Mouse (Mus musculus) intestine, embryonic 14.5 days (tissue): ENCODE results near the gene Mapt. TPM values are rescaled to one million over a fixed set of nuclear protein-coding genes. Genes with fewer than 3 reads are reported as not detected.
A peak's percentile ranks its signal among the peaks of the same experiment; 100 is the strongest.

Source experiments
- ATAC-seq: fragments of 200-750 bp; cut with Nextera tagmentation; replicated peaks from 2 replicates; pipeline ENCODE4 v1.8.0; 2017; ENCODE audit warnings: low read depth, moderate number of reproducible peaks, moderate TSS enrichment, moderate library complexity; ENCODE audit not compliant: low FRiP score, low TSS enrichment
- DNase-seq: peaks from one replicate; pipeline ENCODE4 v3.0.0-alpha.2; 2018; ENCODE audit warnings: low spot score
- H3K27ac ChIP-seq: fragments of 300-500 bp; sonication (generic); 2 replicates; pipeline ENCODE4 v1.5.1; 2014; ENCODE audit warnings: low read depth, mild to moderate bottlenecking, control low read depth
- H3K27me3 ChIP-seq: fragments of 300-500 bp; sonication (generic); replicated peaks from 2 replicates; pipeline ENCODE4 v1.6.1; 2014; ENCODE audit warnings: low read length, control low read depth; ENCODE audit not compliant: control insufficient read depth, insufficient read depth
- H3K36me3 ChIP-seq: fragments of 300-500 bp; sonication (generic); 2 replicates; pipeline ENCODE4 v1.6.1; 2014; ENCODE audit warnings: low read length, control low read depth; ENCODE audit not compliant: control insufficient read depth, insufficient read depth
- H3K4me1 ChIP-seq: fragments of 300-500 bp; sonication (generic); replicated peaks from 2 replicates; pipeline ENCODE4 v1.6.1; 2014; ENCODE audit warnings: low read length, control low read depth, mixed read lengths; ENCODE audit not compliant: control insufficient read depth, insufficient read depth
- H3K4me2 ChIP-seq: fragments of 300-500 bp; sonication (generic); 2 replicates; pipeline ENCODE4 v1.6.1; 2014; ENCODE audit warnings: low read length
- H3K4me3 ChIP-seq: fragments of 300-500 bp; sonication (generic); 2 replicates; pipeline ENCODE4 v1.5.1; 2014; ENCODE audit warnings: low read depth, low read length, control low read depth, mixed read lengths
- H3K9ac ChIP-seq: fragments of 300-500 bp; sonication (generic); 2 replicates; pipeline ENCODE4 v1.6.1; 2014; ENCODE audit warnings: mild to moderate bottlenecking, low read length
- H3K9me3 ChIP-seq: fragments of 300-500 bp; sonication (generic); 2 replicates; pipeline ENCODE4 v1.6.1; 2016; ENCODE audit warnings: low read length, control low read depth; ENCODE audit not compliant: control insufficient read depth
- WGBS: fragments of 180-500 bp; shearing (Covaris S2); extraction: QIAGEN DNeasy Blood & Tissue Kit; methylation state at CpG from one replicate; pipeline ENCODE4 v1.1.7; 2014; 5-methylcytosine and 5-hydroxymethylcytosine counted together
- polyA plus RNA-seq: library from polyadenylated mRNA; unstranded; fragments of >200 nt; fragmentation: Nextera tagmentation; extraction: Ambion mirVana; gene quantifications from 2 replicates; pipeline ENCODE4 v1.2.1, GENCODE M21; 2014

Mapt gene
- polyA plus RNA-seq, 1 experiment from 2014 or later = 16.8 TPM

DNA sequence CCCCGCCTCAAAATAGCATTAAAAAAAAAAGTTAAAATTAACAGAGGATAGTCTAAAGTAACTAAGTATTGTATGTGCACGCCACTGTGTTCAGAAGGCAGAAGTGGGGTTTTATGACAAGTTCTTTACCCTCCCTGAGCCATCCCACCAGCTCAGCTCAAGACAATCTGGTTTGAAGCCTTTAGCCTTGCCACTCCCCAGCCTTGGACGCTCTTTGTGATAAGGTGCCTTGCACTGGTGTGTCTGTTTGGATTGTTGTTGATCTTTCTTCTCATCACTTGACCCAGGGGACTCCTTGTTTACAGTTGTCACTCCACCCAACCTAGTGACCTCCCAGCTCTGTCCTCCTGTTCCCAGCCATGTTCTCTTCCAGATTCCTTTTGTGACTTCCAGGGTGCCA, 86.4 kb downstream of the Mapt start:
- Histone ChIP-seq H3K27ac (no peak overlapping the region), H3K9ac (no peak overlapping the region), H3K9me3 (no peaks in the 10 kb centered on the region), H3K4me1 (peaks cover 12% of the 10 kb centered on the region), H3K36me3 (no peaks in the 10 kb centered on the region), H3K27me3 (no peaks in the 10 kb centered on the region), H3K4me2 (no peak overlapping the region), H3K4me3 (no peak overlapping the region)
- ATAC-seq (no peak), DNase-seq (no peak)
- 70% methylated on average over 3 of the region's 3 CpGs for WGBS

- peak overlapping the region; percentile 42 for H3K9ac ChIP-seq
- H3K9me3 ChIP-seq = no peaks in the 10 kb centered on the region
- H3K36me3 ChIP-seq = no peaks in the 10 kb centered on the region
- H3K27ac ChIP-seq = peak overlapping the region; percentile 86
- no peaks in the 10 kb centered on the region for H3K27me3 ChIP-seq
- H3K4me2 ChIP-seq = peak overlapping the region; percentile 65
- H3K4me3 ChIP-seq = peak overlapping the region; percentile 36
- DNase-seq (peak; percentile 84), ATAC-seq (peak; percentile 76)
- H3K4me1 ChIP-seq = peaks cover 12% of the 10 kb centered on the region
- WGBS = 3% methylated on average over 24 of the region's 24 CpGs
Measured at GRCm38 (mm10) chr11:104318940-104319781, 88.0 kb downstream of the Mapt start.

- ATAC-seq (no peak), DNase-seq (no peak)
- H3K27ac ChIP-seq = no peak overlapping the region
- H3K9ac ChIP-seq = no peak overlapping the region
- peaks cover 12% of the 10 kb centered on the region for H3K4me1 ChIP-seq
- H3K4me3 ChIP-seq = no peak overlapping the region
- H3K9me3 ChIP-seq = no peaks in the 10 kb centered on the region
- WGBS = 31% methylated on average over 5 of the region's 5 CpGs
- H3K36me3 ChIP-seq = no peaks in the 10 kb centered on the region
- H3K4me2 ChIP-seq = no peak overlapping the region
- H3K27me3 ChIP-seq = no peaks in the 10 kb centered on the region
Measured at GRCm38 (mm10) chr11:104320511-104320910, 89.3 kb downstream of the Mapt start.

- Histone ChIP-seq H3K9me3 (no peaks in the 10 kb centered on the region), H3K4me1 (peaks cover 10% of the 10 kb centered on the region), H3K36me3 (no peaks in the 10 kb centered on the region), H3K4me3 (no peak overlapping the region), H3K27ac (no peak overlapping the region), H3K4me2 (no peak overlapping the region), H3K27me3 (no peaks in the 10 kb centered on the region), H3K9ac (no peak overlapping the region)
- WGBS = 44% methylated on average over 4 of the region's 4 CpGs
- DNase-seq (no peak), ATAC-seq (no peak)
Measured at GRCm38 (mm10) chr11:104322142-104322541, 91.0 kb downstream of the Mapt start.

DNA sequence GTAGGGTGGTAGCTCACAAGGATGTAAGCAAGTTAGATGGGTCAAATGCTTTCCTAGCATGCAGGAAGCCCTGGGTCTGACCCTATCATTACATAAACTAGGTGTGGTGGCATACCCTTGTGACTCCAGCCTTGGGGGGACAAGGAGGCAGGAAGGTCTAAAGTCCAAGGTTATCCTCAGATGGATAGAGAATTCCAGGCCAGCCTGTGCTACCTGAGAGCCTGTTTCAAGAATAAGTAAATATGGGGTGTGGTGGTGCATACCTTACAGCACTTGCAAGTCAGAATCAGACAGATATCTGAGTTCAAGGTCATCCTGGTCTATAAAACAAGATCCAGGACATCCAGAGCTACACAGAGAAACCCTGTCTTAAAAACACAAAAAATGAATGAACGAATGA, 96.3 kb downstream of the Mapt start:
- peaks cover 13% of the 10 kb centered on the region for H3K36me3 ChIP-seq
- no peaks in the 10 kb centered on the region for H3K4me1 ChIP-seq
- no peak overlapping the region for H3K4me3 ChIP-seq
- no peaks in the 10 kb centered on the region for H3K27me3 ChIP-seq
- no peak overlapping the region for H3K27ac ChIP-seq
- no peak for DNase-seq
- H3K9ac ChIP-seq = no peak overlapping the region
- no peak overlapping the region for H3K4me2 ChIP-seq
- ATAC-seq = no peak
- H3K9me3 ChIP-seq = no peaks in the 10 kb centered on the region
- 88% methylated on average over 1 of the region's 1 CpGs for WGBS

GRCm38 (mm10) chr11:104327946-104328345, 96.8 kb downstream of the Mapt start:
- Histone ChIP-seq H3K4me1 (no peaks in the 10 kb centered on the region), H3K9ac (no peak overlapping the region), H3K36me3 (peaks cover 18% of the 10 kb centered on the region), H3K27me3 (no peaks in the 10 kb centered on the region), H3K4me3 (no peak overlapping the region), H3K27ac (no peak overlapping the region), H3K4me2 (no peak overlapping the region), H3K9me3 (no peaks in the 10 kb centered on the region)
- DNase-seq (no peak), ATAC-seq (no peak)
- 89% methylated on average over 6 of the region's 6 CpGs for WGBS

DNA sequence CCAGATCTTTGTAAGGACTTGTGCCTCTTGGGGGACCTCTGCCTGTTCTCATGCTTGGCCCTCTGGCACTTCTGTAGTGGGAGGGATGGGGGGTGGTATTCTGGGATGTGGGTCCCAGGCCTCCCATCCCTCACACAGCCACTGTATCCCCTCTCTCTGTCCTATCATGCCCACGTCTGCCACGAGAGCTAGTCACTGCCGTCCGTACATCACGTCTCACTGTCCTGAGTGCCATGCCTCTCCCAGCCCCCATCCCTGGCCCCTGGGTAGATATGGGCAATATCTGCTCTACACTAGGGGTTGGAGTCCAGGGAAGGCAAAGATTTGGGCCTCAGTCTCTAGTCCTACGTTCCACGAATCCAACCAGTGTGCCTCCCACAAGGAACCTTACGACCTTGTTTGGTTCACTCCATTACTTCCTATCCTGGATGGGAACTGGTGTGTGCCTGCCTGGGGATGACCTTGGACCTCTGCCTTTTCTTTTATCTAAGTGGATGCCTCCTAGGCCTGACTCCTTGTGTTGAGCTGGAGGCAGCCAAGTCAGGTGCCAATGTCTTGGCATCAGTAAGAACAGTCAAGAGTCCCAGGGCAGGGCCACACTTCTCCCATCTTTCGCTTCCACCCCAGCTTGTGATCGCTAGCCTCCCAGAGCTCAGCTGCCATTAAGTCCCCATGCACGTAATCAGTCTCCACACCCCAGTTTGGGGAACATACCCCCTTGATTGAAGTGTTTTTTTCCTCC, 98.2 kb downstream of the Mapt start:
- H3K9ac ChIP-seq = no peak overlapping the region
- H3K9me3 ChIP-seq = no peaks in the 10 kb centered on the region
- no peak overlapping the region for H3K4me2 ChIP-seq
- no peaks in the 10 kb centered on the region for H3K27me3 ChIP-seq
- H3K4me1 ChIP-seq = no peaks in the 10 kb centered on the region
- ATAC-seq (no peak), DNase-seq (no peak)
- peaks cover 30% of the 10 kb centered on the region for H3K36me3 ChIP-seq
- no peak overlapping the region for H3K4me3 ChIP-seq
- 77% methylated on average over 11 of the region's 11 CpGs for WGBS
- no peak overlapping the region for H3K27ac ChIP-seq

DNA sequence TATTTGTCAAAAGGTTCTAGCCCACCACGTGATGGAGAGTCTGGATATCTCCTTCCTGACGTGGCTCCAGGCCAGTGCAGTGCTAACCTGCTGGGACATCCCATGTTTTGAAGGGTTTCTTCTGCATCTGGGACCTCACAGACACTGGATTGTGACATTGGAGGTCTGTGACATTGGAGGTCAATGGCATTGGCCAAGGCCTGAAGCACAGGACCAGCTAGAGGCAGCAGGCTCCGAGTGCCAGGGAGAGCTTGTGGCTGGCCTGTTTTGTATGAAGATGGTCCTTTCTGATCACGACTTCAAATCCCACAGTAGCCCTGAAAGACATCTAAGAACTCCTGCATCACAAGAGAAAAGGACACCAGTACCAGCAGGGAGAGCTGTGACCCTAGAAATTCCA, 99.0 kb downstream of the Mapt start:
- no peak overlapping the region for H3K4me3 ChIP-seq
- no peak overlapping the region for H3K4me2 ChIP-seq
- no peak overlapping the region for H3K27ac ChIP-seq
- H3K9me3 ChIP-seq = no peaks in the 10 kb centered on the region
- ATAC-seq (no peak), DNase-seq (no peak)
- no peaks in the 10 kb centered on the region for H3K4me1 ChIP-seq
- WGBS = 80% methylated on average over 4 of the region's 4 CpGs
- H3K36me3 ChIP-seq = peaks cover 38% of the 10 kb centered on the region
- H3K27me3 ChIP-seq = no peaks in the 10 kb centered on the region
- no peak overlapping the region for H3K9ac ChIP-seq
